10 mouse cellular contexts compared by ENCODE assay signal in genomic region chr15:77761561-77762380, GRCm38 (mm10). TPM values are rescaled to one million over a fixed set of nuclear protein-coding genes. Genes with fewer than 3 reads are reported as not detected.
DNase-seq lines count a peak whose midpoint lies in the region; ATAC-seq and TF ChIP-seq lines count a peak whose summit lies in the region.
"Had no signal": no experiment of that assay in that cellular context is flagged by ENCODE, and none has a peak within 500 bp of the region (broad histone marks: within the 10 kb centered on the region; RNA-seq: fewer than 3 reads in every experiment).

No protein-coding gene starts in this region.

- peak; percentile 52; the same call in 1 of the 2 replicates for ATAC-seq in heart, postnatal 0 days (ENCODE audit: insufficient read depth, low read depth)
- ATAC-seq in liver, embryonic 14.5 days (ENCODE audit: insufficient read depth), result no peak

- peaks cover 18% of the 10 kb centered on the region for H3K79me2 ChIP-seq in C2C12 (ENCODE audit: control insufficient read depth, insufficient read depth)

- no peaks in the 10 kb centered on the region for H3K27me3 ChIP-seq in heart, postnatal 0 days (ENCODE audit: control insufficient read depth, insufficient read depth, low read length)
- H3K27me3 ChIP-seq in C2C12 (ENCODE audit: control insufficient read depth, insufficient read depth, insufficient read length), result no peaks in the 10 kb centered on the region
- H3K27me3 ChIP-seq in liver, embryonic 14.5 days (ENCODE audit: control insufficient read depth, insufficient read depth, low read length), result no peaks in the 10 kb centered on the region
- no peaks in the 10 kb centered on the region for H3K27me3 ChIP-seq in thymus, adult 2 months (ENCODE audit: control insufficient read depth, insufficient read depth, low read length)
- H3K27me3 ChIP-seq: limb, embryonic 13.5 days; stomach, embryonic 15.5 days had no signal

- no peak overlapping the region for H3K4me2 ChIP-seq in heart, postnatal 0 days (ENCODE audit: low read depth, low read length)
- no peak overlapping the region for H3K4me2 ChIP-seq in liver, embryonic 14.5 days (ENCODE audit: low read depth)
- H3K4me2 ChIP-seq: limb, embryonic 13.5 days; stomach, embryonic 15.5 days had no signal

- peaks cover 70% of the 10 kb centered on the region for H3K36me3 ChIP-seq in heart, postnatal 0 days (replicated peaks; ENCODE audit: control insufficient read depth, insufficient read depth, low read length)
- peaks cover 78% of the 10 kb centered on the region for H3K36me3 ChIP-seq in C2C12 (ENCODE audit: control insufficient read depth, insufficient read depth)
- peaks cover 59% of the 10 kb centered on the region for H3K36me3 ChIP-seq in liver, embryonic 14.5 days (replicated peaks; ENCODE audit: control insufficient read depth, insufficient read depth, low read depth)
- H3K36me3 ChIP-seq in thymus, adult 2 months (ENCODE audit: control insufficient read depth, insufficient read depth, low read length), result peaks cover 67% of the 10 kb centered on the region

- intact Hi-C loops in heart, postnatal 25 days (cut with DNase I), result no loop called here

- DNase-seq in heart, postnatal 0 days (ENCODE audit: low spot score), result peak; percentile 57
- no peak for DNase-seq in heart, postnatal 25 days (ENCODE audit: low spot score)
- peak; percentile 87 for DNase-seq in R1 (ENCODE audit: low read depth, low spot score)
- no peak for DNase-seq in liver, embryonic 14.5 days (ENCODE audit: low read depth in 3 of 3, low spot score in 3 of 3)
- DNase-seq in thymus, adult 2 months, result peak; percentile 59
- no peak for DNase-seq in urinary bladder, postnatal 14 days (ENCODE audit: low spot score)

- no peaks in the 10 kb centered on the region for H3K9me3 ChIP-seq in heart, postnatal 0 days (replicated peaks; ENCODE audit: control insufficient read depth, low read length)
- no peaks in the 10 kb centered on the region for H3K9me3 ChIP-seq in liver, embryonic 14.5 days (ENCODE audit: control insufficient read depth, low read length)
- H3K9me3 ChIP-seq: limb, embryonic 13.5 days; stomach, embryonic 15.5 days had no signal

- no peak overlapping the region for H3K4me3 ChIP-seq in heart, postnatal 0 days (ENCODE audit: low read depth, low read length)
- H3K4me3 ChIP-seq in C2C12 (ENCODE audit: insufficient read depth, poor library complexity, severe bottlenecking), result no peak overlapping the region
- no peak overlapping the region for H3K4me3 ChIP-seq in embryonic fibroblast, embryonic 13.5 days (ENCODE audit: insufficient read depth, low read length)
- no peak overlapping the region for H3K4me3 ChIP-seq in liver, embryonic 14.5 days (ENCODE audit: insufficient read depth in 1 of 2, low read depth in 2 of 2, low read length in 2 of 2)
- no peak overlapping the region for H3K4me3 ChIP-seq in thymus, adult 2 months (ENCODE audit: control insufficient read depth, insufficient read depth, low read length)
- H3K4me3 ChIP-seq: limb, embryonic 13.5 days; stomach, embryonic 15.5 days had no signal

- H3K27ac ChIP-seq in heart, postnatal 0 days (ENCODE audit: low read depth), result no peak overlapping the region
- H3K27ac ChIP-seq in embryonic fibroblast, embryonic 13.5 days (ENCODE audit: insufficient read depth, low read length), result no peak overlapping the region
- H3K27ac ChIP-seq in liver, embryonic 14.5 days, result no peak overlapping the region
- no peak overlapping the region for H3K27ac ChIP-seq in thymus, adult 2 months (ENCODE audit: control insufficient read depth, insufficient read depth, low read length)
- H3K27ac ChIP-seq: limb, embryonic 13.5 days; stomach, embryonic 15.5 days had no signal

- peak; percentile 73 for TF ChIP-seq CTCF in heart, postnatal 0 days (IDR thresholded peaks at IDR 0.05; ENCODE audit: low read depth)
- TF ChIP-seq CTCF in C2C12 (IDR thresholded peaks at IDR 0.05; ENCODE audit: control insufficient read depth, insufficient read depth, insufficient read length), result peak; percentile 66
- peak; percentile 73; the same call in 1 of the 2 replicates for TF ChIP-seq CTCF in embryonic fibroblast, embryonic 13.5 days (IDR thresholded peaks at IDR 0.05; ENCODE audit: borderline replicate concordance, insufficient read depth, low read length)
- peak; percentile 90 for TF ChIP-seq CTCF in liver, embryonic 14.5 days (IDR thresholded peaks at IDR 0.05; ENCODE audit: low read depth)
- TF ChIP-seq CTCF in thymus, adult 2 months (IDR thresholded peaks at IDR 0.05; ENCODE audit: borderline replicate concordance, control insufficient read depth, extremely low read depth, insufficient read depth, low read length, poor library complexity), result peak; percentile 80

- 73% methylated on average over 22 of the region's 22 CpGs for WGBS in heart, postnatal 0 days
- 79% methylated on average over 22 of the region's 22 CpGs for WGBS in liver, embryonic 14.5 days (ENCODE audit: insufficient replicate concordance)
- 79% methylated on average over 22 of the region's 22 CpGs for WGBS in thymus, adult 2 months

- TF ChIP-seq EP300 in heart, postnatal 0 days (IDR thresholded peaks at IDR 0.05; ENCODE audit: low read depth), result no peak
- TF ChIP-seq EP300 in liver, embryonic 14.5 days (IDR thresholded peaks at IDR 0.05; ENCODE audit: low read depth), result no peak

- H3ac ChIP-seq in C2C12 (ENCODE audit: control insufficient read depth, insufficient read length, low read depth), result no peak overlapping the region

- no peaks in the 10 kb centered on the region for H3K4me1 ChIP-seq in heart, postnatal 0 days (ENCODE audit: control insufficient read depth, insufficient read depth)
- H3K4me1 ChIP-seq in embryonic fibroblast, embryonic 13.5 days (ENCODE audit: control insufficient read depth, insufficient read depth, low read length), result no peaks in the 10 kb centered on the region
- peaks cover 0 to 2% of the 10 kb centered on the region in 2 experiments; a peak in 3 of 4 replicates for H3K4me1 ChIP-seq in liver, embryonic 14.5 days (replicated peaks; ENCODE audit: control insufficient read depth in 2 of 2, insufficient read depth in 2 of 2, low read length in 1 of 2)
- H3K4me1 ChIP-seq in thymus, adult 2 months (replicated peaks; ENCODE audit: control insufficient read depth, insufficient read depth, low read length), result no peaks in the 10 kb centered on the region

- H3K79me3 ChIP-seq in C2C12 (ENCODE audit: low read depth), result no peaks in the 10 kb centered on the region

- H3K9ac ChIP-seq in heart, postnatal 0 days (replicated peaks; ENCODE audit: low read depth, low read length), result no peak overlapping the region
- no peak overlapping the region for H3K9ac ChIP-seq in liver, embryonic 14.5 days (replicated peaks)
- H3K9ac ChIP-seq: limb, embryonic 13.5 days; stomach, embryonic 15.5 days had no signal

- TF ChIP-seq POLR2A in embryonic fibroblast, embryonic 13.5 days (IDR thresholded peaks at IDR 0.05; ENCODE audit: low read depth, low read length), result no peak
- no peak for TF ChIP-seq POLR2A in thymus, adult 2 months (IDR thresholded peaks at IDR 0.05; ENCODE audit: control insufficient read depth, extremely low read depth, insufficient read depth, low read length, poor library complexity)

TF ChIP-seq in C2C12, 6 proteins besides CTCF, POLR2A, EP300 and RAD21:
- TF ChIP-seq CEBPB (IDR thresholded peaks at IDR 0.05; ENCODE audit: low read depth) (no peak), FOSL1 (IDR thresholded peaks at IDR 0.05; ENCODE audit: insufficient read depth, low read length, poor library complexity, severe bottlenecking) (no peak), USF1 (IDR thresholded peaks at IDR 0.05; ENCODE audit: low read depth) (no peak)

RNA-seq across cellular contexts. Expression of gene Apol8, which starts 5.0 kb away (rescaled TPM):
- 0.46 TPM in 1 of 2 replicates, not detected in the other for total RNA-seq in heart, postnatal 0 days (2014; rRNA removed; ENCODE audit: low replicate concordance)
- polyA plus RNA-seq in heart, postnatal 0 days (2015; fragmentation: Nextera tagmentation; extraction: Ambion mirVana), result 0.04 TPM in 1 of 2 replicates, not detected in the other
- total RNA-seq in heart, postnatal 25 days (2021), result not detected
- polyA plus RNA-seq in C2C12 (2012; fragmentation: generic; extraction: Trizol), result 0.46 TPM
- 0.58 and 2.6 TPM in 2 replicates for polyA plus RNA-seq in embryonic fibroblast, embryonic 13.5 days (2011; ENCODE audit: insufficient read length, low read depth, missing spikeins)
- 32.6 and 43.9 TPM in 2 replicates for polyA plus RNA-seq in liver, embryonic 14.5 days (2012; rRNA removed)
- 12.7 and 13.5 TPM in 2 replicates for polyA plus RNA-seq in liver, embryonic 14.5 days (2014; fragmentation: Nextera tagmentation; extraction: Ambion mirVana)
- 0.08 and 0.11 TPM in 2 replicates for polyA plus RNA-seq in thymus, adult 2 months (2012; rRNA removed)
- polyA plus RNA-seq: limb, embryonic 13.5 days had no signal

RNA-seq across cellular contexts. Expression of gene Apol9b, which starts 32.9 kb away (rescaled TPM):
- 0.23 and 0.81 TPM in 2 replicates for total RNA-seq in heart, postnatal 0 days (2014; rRNA removed; ENCODE audit: low replicate concordance)
- polyA plus RNA-seq in heart, postnatal 0 days (2015; fragmentation: Nextera tagmentation; extraction: Ambion mirVana), result 0.14 and 0.30 TPM in 2 replicates
- not detected for total RNA-seq in heart, postnatal 25 days (2021)
- polyA plus RNA-seq in C2C12 (2012; fragmentation: generic; extraction: Trizol), result 49.1 TPM
- polyA plus RNA-seq in embryonic fibroblast, embryonic 13.5 days (2011; ENCODE audit: insufficient read length, low read depth, missing spikeins), result 0.46 and 1.3 TPM in 2 replicates
- polyA plus RNA-seq in liver, embryonic 14.5 days (2012; rRNA removed), result 0.04 and 0.05 TPM in 2 replicates
- polyA plus RNA-seq in liver, embryonic 14.5 days (2014; fragmentation: Nextera tagmentation; extraction: Ambion mirVana), result 0.06 TPM in 1 of 2 replicates, not detected in the other
- polyA plus RNA-seq in thymus, adult 2 months (2012; rRNA removed), result 5.6 and 8.1 TPM in 2 replicates
- polyA plus RNA-seq: limb, embryonic 13.5 days had no signal

Comparison
In these comparisons a context has a peak if more than half of its experiments do, and no peak if none do; other contexts are left out.
1. DNase-seq: peak in heart, postnatal 0 days (single experiment), R1 (single experiment) and thymus, adult 2 months (single experiment); none in heart, postnatal 25 days (single experiment), liver, embryonic 14.5 days (0 of 3) and urinary bladder, postnatal 14 days (single experiment).
2. Peak in every context shown above with its lines, with median percentiles within 50 percentile points of each other: CTCF ChIP-seq.